Mouse (Mus musculus) embryo, embryonic 9.5 days (tissue): ENCODE results near the gene Tex12.

Experiments used
- DNase-seq: peaks from one replicate; pipeline ENCODE4 v3.0.0-alpha.2; 2017; ENCODE audit errors: extremely low spot score

The Tex12 gene

GRCm38 (mm10) chr9:50561918-50562360 is 814 bp upstream of the Tex12 start:
- no peak for DNase-seq

GRCm38 (mm10) chr9:50555094-50555446 is 6.1 kb downstream of the Tex12 start, which contains the start of gene Bco2:
Gene Bco2, minus strand, starts transcription at chr9:50555181.
- DNase-seq = no peak

- peak; percentile 49 for DNase-seq
Measured at GRCm38 (mm10) chr9:50554241-50555093, 6.7 kb downstream of the Tex12 start, which contains the start of gene Il18. Gene Il18, plus strand, starts transcription at chr9:50554827.

GRCm38 (mm10) chr9:50553547-50553946 is 7.6 kb downstream of the Tex12 start:
- no peak for DNase-seq

GRCm38 (mm10) chr9:50552206-50552605 is 8.9 kb downstream of the Tex12 start:
- no peak for DNase-seq

GRCm38 (mm10) chr9:50548936-50549335 is 12.2 kb downstream of the Tex12 start:
- no peak for DNase-seq

GRCm38 (mm10) chr9:50547859-50548478 is 13.2 kb downstream of the Tex12 start:
- DNase-seq = no peak

- no peak for DNase-seq
Measured at GRCm38 (mm10) chr9:50542401-50542800, 18.7 kb downstream of the Tex12 start.

- DNase-seq = no peak
Measured at GRCm38 (mm10) chr9:50540170-50540569, 21.0 kb downstream of the Tex12 start.

GRCm38 (mm10) chr9:50537295-50537694 is 23.8 kb downstream of the Tex12 start:
- DNase-seq = no peak

- no peak for DNase-seq
Measured at GRCm38 (mm10) chr9:50536603-50537135, 24.5 kb downstream of the Tex12 start.

GRCm38 (mm10) chr9:50535930-50536329 is 25.2 kb downstream of the Tex12 start:
- DNase-seq = no peak

- no peak for DNase-seq
Measured at GRCm38 (mm10) chr9:50533791-50534190, 27.3 kb downstream of the Tex12 start.

- no peak for DNase-seq
Measured at GRCm38 (mm10) chr9:50533328-50533727, 27.8 kb downstream of the Tex12 start.

- DNase-seq = peak; percentile 14
Measured at GRCm38 (mm10) chr9:50530890-50531289, 30.2 kb downstream of the Tex12 start.

GRCm38 (mm10) chr9:50528293-50528892 is 32.7 kb downstream of the Tex12 start, which contains the start of gene Pts:
Gene Pts, minus strand, starts transcription at chr9:50528724.
- DNase-seq = peak; percentile 97

- no peak for DNase-seq
Measured at GRCm38 (mm10) chr9:50527860-50528259, 33.3 kb downstream of the Tex12 start.

- no peak for DNase-seq
Measured at GRCm38 (mm10) chr9:50525585-50525984, 35.5 kb downstream of the Tex12 start.

- no peak for DNase-seq
Measured at GRCm38 (mm10) chr9:50524936-50525335, 36.2 kb downstream of the Tex12 start.

- no peak for DNase-seq
Measured at GRCm38 (mm10) chr9:50522574-50522973, 38.6 kb downstream of the Tex12 start.

- DNase-seq = no peak
Measured at GRCm38 (mm10) chr9:50521562-50521961, 39.6 kb downstream of the Tex12 start.

- DNase-seq = no peak
Measured at GRCm38 (mm10) chr9:50520748-50521147, 40.4 kb downstream of the Tex12 start.
